Mouse (Mus musculus) v-Abl transformed pro-B cells (cell line): ENCODE data around the gene Mast3.

Experiments
- in situ Hi-C, 2 experiments: fragments of 400-800 bp; cut with MboI; formaldehyde crosslinking; loops; one replicate each; pipeline ENCODE4 v1.15.1; 2025; ENCODE audit not compliant: unreplicated experiment in 2 of 2

Gene Mast3

GRCm38 (mm10) chr8:70787051-70787445 is 17.8 kb downstream of the Mast3 start:
- in situ Hi-C loops = no loop called here

- in situ Hi-C loops = no loop called here
These were observed 18.4 kb downstream of the Mast3 start for GRCm38 (mm10) chr8:70786291-70787050.

- in situ Hi-C loops = no loop called here
These were observed 24.8 kb downstream of the Mast3 start for GRCm38 (mm10) chr8:70780093-70780492.

- in situ Hi-C loops = no loop called here
These were observed 28.1 kb downstream of the Mast3 start, which contains the start of gene Pik3r2 for GRCm38 (mm10) chr8:70776496-70777444. TSS of gene Pik3r2 (minus strand) at chr8:70776713.

- in situ Hi-C loops = no loop called here
These were observed 28.9 kb downstream of the Mast3 start for GRCm38 (mm10) chr8:70775851-70776495.

GRCm38 (mm10) chr8:70775227-70775626 is 29.6 kb downstream of the Mast3 start:
- in situ Hi-C loops = no loop called here

- in situ Hi-C loops = no loop called here
These were observed 30.1 kb downstream of the Mast3 start for GRCm38 (mm10) chr8:70774740-70775139.

GRCm38 (mm10) chr8:70773833-70774232 is 31.0 kb downstream of the Mast3 start:
- in situ Hi-C loops = no loop called here

GRCm38 (mm10) chr8:70773410-70773809 is 31.4 kb downstream of the Mast3 start:
- in situ Hi-C loops = no loop called here

GRCm38 (mm10) chr8:70772890-70773289 is 32.0 kb downstream of the Mast3 start:
- in situ Hi-C loops = no loop called here

- in situ Hi-C loops = no loop called here
These were observed 32.8 kb downstream of the Mast3 start for GRCm38 (mm10) chr8:70772075-70772474.

- in situ Hi-C loops = no loop called here
These were observed 33.6 kb downstream of the Mast3 start for GRCm38 (mm10) chr8:70771217-70771616.

- in situ Hi-C loops = no loop called here
These were observed 34.1 kb downstream of the Mast3 start for GRCm38 (mm10) chr8:70770748-70771147.

GRCm38 (mm10) chr8:70769858-70770257 is 35.0 kb downstream of the Mast3 start:
- in situ Hi-C loops = loop anchor here (5.0 kb wide), 2 partner anchors 32 to 72 kb away; no protein-coding TSS in a partner anchor

GRCm38 (mm10) chr8:70769359-70769758 is 35.5 kb downstream of the Mast3 start:
- in situ Hi-C loops = loop anchor here (5.0 kb wide), 2 partner anchors 33 to 73 kb away; no protein-coding TSS in a partner anchor

GRCm38 (mm10) chr8:70768956-70769355 is 35.9 kb downstream of the Mast3 start:
- in situ Hi-C loops = loop anchor here (5.0 kb wide), 2 partner anchors 33 to 73 kb away; no protein-coding TSS in a partner anchor

GRCm38 (mm10) chr8:70768231-70768776 is 36.5 kb downstream of the Mast3 start:
- in situ Hi-C loops = loop anchor here (5.0 kb wide), 2 partner anchors 34 to 74 kb away; no protein-coding TSS in a partner anchor

- in situ Hi-C loops = loop anchor here (5.0 kb wide), 2 partner anchors 35 to 75 kb away; no protein-coding TSS in a partner anchor
These were observed 37.4 kb downstream of the Mast3 start for GRCm38 (mm10) chr8:70767503-70767902.

- in situ Hi-C loops = loop anchor here (5.0 kb wide), 2 partner anchors 35 to 75 kb away; no protein-coding TSS in a partner anchor
These were observed 38.0 kb downstream of the Mast3 start for GRCm38 (mm10) chr8:70766571-70767440.
